Mouse (Mus musculus) cerebellum, adult 8-10 months (tissue): Measurements from ENCODE around the gene Aktip.

Experiments
- DNase-seq: peaks from one replicate; pipeline ENCODE4 v3.0.0; 2022

Gene Aktip

DNA sequence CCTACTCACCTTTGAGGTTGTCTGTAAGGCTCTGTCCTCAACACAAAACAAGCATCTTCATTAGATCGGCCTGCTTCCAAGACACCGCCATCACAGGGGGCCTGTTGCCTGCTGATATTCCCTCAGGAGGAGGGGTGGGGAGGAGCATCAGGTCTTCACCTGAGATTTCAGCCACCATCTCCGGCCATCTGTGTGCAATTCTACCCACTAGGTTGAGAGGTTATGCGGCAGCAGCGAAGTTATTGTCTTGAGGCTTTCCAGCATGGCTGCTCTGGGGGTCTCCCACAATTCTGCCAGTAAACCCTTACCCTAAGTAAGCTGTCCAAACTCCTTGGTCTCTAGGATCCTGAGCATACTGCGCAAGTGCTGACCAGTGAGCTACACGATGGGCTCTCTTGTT is at the start of gene Aktip:
Gene Aktip, minus strand, starts transcription at position 101 of the 400 bp plus-strand sequence.
- no peak for DNase-seq

DNA sequence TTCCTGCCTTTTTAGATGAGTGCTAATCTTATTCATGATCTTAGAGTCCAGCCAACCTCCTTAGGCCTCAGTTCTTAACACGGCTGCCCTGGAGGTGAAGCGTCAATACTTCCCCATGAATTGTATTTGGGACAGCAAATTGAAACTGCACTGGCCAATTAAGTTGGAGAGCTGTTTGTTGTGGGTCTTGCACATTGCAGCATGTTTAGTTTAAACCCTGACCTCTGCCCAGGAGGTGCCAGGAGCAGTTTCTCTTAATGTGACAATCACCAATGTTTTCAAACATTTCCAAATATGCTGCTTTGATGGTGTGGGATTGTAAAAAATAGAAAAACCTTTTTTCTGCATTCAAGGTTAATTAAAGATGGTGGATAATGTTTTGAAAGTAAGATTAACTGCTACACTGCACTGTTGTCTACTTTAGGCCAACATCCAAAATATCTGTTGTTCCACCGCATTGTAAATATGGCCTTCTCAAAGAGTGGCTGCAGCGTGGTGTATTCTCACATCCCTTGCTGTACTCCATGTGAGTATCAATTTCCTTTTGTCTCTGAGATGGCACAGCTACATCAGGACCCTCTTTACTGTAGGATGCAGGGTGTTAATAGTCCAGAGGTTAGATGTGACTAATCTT is 46.2 kb upstream of the Aktip start:
- DNase-seq = no peak

DNA sequence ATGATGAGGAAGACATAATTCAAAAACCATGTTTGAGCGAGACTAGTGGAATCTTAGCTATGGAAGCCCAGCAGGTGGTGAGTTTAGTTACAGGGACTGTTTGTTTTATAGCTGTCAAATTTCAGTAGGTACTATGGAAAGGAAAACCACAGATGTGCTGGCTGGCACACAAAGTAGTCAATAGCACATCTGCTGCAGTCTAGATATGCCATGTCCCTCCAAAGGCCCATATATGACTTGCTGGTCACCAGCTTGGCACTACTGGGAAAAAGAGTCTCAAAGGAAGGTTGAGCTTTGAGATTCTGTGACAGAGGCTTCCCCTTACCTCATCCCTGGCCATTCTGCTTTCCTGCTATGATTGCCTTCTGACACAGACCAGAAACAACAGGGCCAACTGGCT is 42.9 kb upstream of the Aktip start:
- DNase-seq = no peak

DNA sequence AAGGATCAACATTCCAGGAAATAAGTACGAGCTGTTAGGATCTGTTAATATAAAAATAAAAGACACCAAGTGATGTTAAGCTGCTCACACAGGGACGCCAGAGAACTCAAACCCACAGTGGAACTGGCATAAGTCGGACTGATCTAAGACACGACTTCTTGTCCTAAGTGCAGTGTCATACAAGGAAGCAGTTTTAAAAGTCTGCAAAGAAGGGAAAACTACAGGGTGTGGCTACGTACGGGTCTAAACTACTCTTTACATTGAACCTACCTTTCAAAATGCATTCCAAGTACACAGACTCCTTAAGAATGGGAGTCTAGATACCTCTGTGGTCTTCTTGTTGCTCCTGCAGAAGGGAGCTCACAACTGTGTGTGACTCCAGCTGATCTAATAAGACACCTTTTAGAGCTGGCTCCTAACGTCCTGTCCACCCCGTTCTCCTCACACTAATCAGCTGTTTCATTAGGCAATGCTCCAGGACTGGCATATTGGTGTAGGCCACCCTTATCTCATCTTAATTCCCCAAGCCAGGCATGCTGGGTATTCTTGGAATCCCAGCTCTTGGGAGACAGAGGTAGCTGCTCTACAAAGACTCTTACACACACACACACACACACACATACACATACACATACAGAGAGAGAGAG is 42.2 kb upstream of the Aktip start:
- no peak for DNase-seq

DNA sequence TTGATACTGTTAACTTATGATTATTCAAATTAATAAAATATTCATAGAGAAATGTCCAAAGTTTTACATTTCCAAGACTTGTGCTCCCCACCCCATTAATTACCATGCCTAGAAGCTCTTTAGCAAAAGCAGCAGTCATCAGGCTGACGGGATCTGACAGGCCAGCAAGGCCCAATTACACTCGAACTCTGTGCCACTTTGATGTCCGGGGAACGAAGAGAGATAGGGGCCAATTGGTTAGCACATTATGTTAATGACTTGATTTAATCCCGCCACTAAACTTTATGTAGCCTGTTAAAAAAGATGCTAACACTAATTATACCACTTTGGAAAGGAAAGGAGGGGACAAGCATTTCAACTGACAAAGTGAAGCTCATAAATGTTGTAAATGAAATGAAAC is 41.6 kb upstream of the Aktip start:
- DNase-seq = no peak

DNA sequence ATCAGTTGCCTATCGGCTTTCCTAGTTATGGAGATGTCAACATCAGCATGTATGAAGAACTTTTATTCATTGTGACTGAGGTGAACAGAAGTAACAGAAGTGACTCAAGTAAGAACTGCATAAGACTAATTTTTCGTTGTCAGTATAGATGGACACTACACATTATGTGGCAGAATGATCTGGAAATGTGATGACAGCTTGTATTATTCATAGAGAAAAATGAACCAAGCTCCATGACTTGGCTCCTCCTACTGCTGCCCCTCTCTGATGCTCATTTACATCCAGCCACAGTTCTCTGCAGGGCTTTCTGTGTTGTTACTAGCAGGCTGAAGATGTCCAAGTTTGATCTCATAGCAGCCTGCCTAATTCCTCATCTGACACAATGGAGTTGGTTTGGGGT is 37.4 kb upstream of the Aktip start:
- DNase-seq = no peak

DNA sequence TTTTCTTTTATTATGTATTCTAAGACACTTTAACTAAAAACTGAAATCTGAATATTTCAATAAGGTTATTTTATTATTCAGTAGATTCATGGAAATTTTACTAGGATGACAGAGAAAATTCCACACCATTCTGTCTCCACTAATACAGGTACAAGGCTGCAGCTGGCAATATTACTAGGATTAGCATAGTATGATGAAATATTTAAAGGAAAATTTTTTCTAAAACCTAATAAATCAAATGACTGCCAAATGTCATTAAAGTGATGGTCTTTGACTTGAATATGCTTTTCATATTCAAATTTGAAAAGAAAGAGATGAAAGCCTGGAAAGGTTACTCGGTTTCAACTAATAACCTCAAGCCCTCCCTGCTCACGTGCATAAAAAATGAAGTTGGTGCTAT is 34.3 kb upstream of the Aktip start:
- no peak for DNase-seq

DNA sequence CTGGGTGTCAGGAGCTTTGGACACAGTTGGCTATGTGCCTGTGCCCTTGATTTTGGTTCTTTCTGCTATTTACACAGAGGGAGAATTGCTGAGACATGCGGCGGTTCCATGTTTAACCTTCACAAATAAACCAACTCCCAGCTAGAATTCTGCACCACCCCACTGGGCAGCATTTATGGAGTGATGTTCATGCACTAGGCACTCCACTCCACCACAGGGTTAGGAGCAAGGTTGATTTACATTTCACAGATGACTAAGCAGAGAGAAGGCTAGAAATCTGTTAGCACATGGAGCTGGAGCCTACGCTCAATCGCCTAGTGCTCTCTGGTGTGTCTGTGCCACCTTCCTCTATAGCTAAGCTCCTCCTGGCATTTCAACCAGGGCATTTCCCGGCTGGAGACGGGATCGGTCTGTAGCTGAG is 27.7 kb upstream of the Aktip start:
- DNase-seq = peak; percentile 35

DNA sequence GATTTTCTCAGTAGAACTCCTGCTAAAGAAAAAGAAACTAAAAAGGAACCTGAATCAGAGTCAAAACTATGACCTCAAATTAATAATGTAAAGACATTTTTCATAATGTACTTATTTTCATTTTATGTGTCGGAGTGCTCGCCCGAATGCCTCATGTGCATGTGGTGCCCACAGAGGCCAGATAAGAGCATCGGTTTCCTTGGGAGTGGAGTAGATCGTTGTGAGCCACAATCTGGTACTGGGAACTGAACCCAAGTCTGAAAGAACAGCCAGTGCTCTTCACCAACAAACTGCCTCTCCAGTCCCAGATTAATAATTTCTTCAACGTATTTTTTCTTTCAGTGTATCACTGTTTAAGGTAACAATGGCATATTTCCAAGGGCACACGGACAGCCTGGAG is 24.5 kb upstream of the Aktip start:
- no peak for DNase-seq

DNA sequence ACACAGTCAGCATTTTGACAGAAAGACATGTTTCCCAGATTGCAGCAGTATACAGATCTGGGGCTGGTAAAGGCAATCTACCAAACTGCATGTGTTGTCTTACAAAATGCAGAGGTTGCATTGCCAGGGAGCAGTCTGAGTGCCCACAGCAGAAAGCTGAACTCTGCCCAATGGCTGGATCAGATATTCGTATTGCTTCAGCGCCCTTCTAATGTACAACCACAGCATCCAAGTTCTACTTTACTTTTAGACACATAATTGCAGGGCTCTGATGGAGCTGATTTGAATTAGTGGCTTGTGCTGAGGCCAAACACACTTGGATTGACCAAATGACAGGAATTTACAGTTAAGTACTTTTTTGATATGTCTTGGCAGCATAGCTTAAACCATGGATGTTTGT is 22.1 kb upstream of the Aktip start:
- no peak for DNase-seq

DNA sequence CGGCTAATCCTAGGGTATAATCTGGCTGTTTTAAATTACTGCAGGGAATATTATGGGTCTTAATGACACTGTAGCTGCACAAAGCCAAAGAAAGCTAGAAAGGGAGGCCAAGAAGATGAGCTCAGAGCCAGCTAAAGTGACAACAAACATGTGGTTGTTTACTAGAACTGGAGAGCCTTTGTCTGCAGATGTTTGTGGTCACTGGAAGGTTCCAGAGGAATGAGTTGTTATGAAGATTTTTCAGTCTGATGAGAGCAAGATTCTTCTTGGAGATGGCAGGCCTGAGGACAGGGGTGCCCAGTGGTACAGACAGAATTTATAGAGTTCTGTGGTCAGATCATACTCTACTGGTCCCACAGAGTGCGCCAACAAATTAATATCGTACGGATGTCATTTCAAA is 18.5 kb upstream of the Aktip start:
- no peak for DNase-seq

DNA sequence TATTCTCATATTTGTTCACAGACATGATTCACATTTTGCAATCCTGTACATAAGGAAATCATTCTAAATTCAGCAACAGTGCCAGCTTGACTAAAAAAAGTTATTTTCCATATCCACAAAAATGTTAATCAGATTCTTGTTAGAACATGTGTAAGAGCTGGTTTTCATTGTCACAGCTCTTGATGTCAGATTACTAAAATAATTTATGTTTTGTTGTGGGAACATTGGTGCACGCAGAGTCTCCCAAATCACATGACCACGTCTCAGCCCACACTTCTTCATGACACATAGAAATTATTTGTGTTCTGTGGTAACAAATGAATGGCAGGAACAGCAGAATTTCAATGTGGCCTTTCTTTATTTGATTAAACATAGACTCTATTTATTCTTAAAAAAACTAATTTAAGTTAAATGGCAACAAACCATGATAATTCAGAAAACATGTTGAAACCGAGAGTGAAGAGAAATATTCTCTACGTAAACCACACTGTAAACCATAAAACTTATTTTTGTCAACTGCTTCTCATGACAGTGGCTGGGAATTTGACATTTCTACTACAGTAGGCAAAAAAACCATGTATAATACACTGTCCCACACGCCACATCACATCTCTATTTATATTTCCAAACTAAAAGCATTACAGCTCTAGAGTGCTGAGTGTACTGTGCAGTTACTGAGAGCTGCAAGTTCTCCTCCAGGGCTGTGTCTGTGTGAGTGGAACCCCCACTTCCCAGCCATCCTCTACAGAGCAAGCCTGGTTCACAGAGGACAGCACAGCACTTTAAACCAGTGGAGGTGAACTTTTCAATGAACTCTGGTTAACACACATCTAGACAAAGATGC is 17.5 kb upstream of the Aktip start:
- no peak for DNase-seq

DNA sequence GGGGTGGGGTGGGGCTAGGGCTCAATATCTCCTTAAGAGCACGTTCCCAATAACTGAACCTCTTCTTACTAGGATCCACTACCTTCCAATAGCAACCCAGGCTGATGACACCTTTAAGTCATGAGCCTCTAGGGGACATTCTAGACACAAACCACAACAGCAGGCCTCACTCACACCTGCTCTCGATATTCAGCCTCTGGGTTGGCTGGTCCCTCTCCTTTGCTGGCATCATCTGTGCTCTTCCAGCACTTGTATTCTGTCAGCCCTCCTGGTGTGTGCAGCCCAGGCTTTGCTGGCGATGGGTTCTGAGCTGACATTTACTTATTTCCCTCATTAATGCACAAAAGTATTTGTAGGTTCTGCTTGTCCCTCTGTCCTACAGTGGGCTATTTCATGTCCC is 14.5 kb upstream of the Aktip start:
- DNase-seq = no peak

DNA sequence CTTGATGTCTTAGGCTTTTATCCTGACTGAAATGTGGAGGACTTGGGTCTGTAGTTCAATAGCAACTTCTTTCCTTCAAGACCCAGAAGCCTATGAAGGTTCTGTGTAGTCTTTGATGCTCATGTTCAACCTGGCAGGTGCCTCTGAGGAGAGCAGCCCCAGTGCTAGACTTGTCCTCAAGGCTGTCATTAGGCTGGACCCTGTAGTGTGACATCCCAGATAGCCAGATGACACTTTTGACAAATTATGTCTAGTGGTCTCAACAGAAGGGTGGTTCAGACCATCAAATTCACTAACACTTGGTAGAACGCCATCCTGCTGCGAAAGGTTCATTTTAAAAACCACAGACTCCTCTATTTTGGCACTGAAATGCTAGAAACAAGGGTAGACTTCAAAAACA is 13.2 kb upstream of the Aktip start:
- DNase-seq = no peak

DNA sequence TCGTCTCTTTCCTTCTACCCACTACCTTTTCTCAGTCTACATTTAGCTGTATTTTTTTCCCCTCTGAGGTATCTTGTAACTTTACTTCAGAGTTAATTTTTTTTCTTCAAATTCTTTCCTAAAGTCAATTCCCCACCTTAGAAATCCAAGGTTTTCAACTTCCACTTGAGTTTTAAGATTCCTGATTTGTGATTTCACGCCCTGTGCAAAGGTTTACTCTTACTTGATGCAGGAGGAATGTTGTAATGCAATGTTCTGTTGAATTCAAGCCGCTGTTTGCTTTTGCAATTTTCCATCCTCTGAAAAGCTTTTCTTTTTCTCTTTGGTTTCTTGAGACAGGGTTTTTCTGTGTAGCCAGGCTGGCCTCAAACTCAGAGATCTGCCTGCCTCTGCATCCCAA is 9.9 kb upstream of the Aktip start:
- DNase-seq = no peak

DNA sequence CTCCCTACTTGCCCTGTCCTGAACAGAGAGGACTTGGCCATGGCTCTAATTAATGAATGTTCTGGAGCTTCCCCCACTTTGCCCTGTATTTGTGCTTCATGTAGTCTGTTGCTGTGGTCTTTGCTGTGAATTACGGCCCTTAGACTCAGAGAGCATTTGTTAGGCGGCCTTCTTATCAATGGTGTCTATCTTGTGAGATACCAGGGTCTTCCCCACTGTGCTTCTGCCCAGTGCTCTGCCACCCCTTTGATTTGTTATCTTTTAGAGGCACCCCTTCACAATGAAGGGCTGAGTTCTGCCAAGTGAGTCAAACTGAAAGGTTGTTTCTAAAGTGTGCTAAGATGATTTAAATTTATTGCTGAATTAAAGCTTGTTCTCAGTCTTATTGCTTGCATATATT is 7.9 kb upstream of the Aktip start:
- DNase-seq = no peak

DNA sequence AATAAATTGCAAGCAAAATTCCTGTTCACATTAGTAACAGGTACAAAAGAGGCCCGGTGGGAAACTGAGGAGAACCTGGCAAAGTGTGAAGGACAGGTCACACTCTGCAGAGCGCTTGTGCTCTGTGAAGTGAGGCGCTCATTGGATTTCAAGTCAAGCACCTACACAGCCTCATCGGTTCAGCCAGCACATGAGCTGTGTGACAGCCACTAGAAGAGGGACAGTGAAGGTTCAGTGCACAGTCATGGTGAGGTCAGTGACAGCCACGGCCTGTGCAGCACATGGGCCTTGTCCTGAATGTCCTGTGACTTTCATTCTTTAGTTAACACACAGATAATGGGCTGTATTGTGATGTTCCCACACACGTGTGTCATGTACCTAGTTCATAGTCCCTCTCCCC is 6.1 kb upstream of the Aktip start:
- no peak for DNase-seq

DNA sequence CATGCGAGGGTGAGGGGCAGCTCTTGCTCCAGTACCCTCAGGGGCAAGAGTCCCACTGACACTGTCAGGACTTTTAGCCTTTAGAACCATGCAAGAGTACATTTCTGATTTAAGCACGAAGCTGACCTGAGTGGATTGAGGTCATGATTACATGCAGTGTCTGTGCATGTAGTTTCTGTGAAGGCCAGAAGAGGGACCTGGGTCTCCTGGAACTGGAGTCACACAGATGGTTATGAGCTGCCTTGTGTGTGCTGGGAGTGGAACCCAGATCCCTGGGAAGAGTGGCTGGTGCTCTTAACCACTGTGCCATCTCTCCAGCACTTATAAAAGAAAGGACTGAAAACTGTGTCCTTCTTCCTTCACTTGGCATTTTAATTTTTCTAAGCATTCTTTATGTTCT is 1.4 kb upstream of the Aktip start:
- DNase-seq = no peak

DNA sequence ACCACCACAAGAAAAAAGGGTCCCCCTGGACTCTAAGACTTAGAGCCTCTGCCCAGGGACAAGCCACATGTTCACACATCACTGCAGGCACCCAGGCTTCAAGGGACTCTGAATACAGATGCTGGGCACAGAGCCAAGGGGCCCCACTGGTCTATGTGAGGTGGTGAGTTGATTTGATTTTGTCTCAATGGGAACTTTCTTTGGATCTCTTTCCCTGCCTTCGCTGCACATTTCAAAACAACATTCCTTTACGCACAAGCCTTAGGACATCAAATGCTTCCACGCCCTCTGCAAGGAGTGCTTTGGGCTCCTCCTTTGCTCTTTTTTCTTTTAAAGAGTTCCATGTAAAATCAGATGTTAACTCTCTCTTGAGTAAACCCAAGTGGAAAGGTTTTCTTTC is 1.7 kb downstream of the Aktip start:
- DNase-seq = no peak

DNA sequence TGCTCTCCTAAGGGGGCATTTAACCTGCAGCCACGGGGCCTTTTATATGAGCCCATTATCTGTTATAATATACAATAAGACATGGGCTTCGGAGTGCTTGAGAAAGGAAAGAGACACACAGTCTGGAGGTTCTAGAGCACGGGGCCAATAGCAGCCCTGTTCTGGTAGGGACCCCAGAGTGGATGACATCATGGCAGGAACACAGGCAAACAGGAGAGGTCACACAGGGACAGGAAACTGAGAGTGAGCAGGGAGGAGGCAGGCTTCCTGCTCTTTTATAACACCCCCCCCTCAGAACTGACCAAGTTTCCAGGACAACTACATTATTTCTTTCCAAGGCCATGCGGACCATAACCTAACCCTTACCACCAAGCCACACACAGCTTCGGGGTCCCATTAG is 2.5 kb downstream of the Aktip start:
- no peak for DNase-seq

DNA sequence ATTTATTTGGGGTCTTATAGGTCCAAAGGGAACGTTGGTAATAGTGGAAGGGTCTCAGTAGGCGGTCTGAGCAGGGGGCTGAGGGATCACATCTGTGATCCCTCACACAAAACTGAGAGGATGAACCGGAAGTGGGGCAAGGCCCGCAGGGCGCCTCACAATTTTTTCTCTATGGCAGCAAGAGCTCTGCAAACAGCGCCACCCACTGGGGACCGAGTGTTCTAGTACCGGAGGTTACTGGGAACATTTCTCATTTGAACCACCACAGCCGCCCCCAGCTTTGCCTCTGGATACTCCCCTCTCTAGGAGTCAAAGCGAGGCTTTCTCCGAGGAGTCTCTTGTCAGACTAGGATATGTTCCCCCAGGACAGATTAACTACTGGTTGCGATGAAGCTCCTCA is 3.1 kb downstream of the Aktip start:
- no peak for DNase-seq

DNA sequence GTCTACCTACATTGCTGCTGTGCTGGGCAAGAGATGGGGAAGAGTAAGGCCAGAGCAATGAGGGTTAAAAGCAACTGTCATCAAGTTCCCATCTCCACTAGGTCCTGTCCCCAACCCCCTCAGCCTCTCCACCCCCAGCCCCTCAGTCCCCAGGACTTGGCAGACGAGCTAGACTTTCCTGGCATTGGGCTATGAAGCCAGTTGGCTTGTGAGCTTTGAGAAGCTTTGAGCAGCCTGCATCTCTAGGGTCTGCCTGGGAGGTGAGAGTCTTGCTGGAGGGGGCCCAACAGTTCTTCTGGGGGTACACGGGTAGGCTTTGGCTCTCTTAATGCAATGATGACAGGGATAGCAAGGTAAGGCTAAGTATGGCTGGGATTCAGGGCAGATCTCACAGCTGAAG is 5.7 kb downstream of the Aktip start:
- no peak for DNase-seq

DNA sequence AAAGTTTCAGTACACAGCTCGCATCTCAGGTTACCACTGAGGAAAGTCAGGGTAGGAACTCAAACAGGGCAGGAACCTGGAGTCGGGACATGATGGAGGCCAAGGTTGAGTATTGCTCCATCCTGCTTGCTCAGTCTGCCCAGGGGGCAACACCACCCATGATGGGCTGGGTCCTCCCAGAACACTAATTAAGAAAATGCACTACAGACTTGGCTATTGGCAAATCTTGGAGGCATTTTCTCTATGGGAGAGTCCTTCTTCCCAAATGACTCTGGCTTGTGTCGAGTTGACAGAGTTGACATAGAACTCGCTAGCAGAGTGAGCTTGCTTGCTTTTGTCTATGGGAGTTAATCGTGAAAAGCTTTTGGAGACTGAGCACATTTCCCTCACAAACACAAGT is 6.8 kb downstream of the Aktip start:
- no peak for DNase-seq

DNA sequence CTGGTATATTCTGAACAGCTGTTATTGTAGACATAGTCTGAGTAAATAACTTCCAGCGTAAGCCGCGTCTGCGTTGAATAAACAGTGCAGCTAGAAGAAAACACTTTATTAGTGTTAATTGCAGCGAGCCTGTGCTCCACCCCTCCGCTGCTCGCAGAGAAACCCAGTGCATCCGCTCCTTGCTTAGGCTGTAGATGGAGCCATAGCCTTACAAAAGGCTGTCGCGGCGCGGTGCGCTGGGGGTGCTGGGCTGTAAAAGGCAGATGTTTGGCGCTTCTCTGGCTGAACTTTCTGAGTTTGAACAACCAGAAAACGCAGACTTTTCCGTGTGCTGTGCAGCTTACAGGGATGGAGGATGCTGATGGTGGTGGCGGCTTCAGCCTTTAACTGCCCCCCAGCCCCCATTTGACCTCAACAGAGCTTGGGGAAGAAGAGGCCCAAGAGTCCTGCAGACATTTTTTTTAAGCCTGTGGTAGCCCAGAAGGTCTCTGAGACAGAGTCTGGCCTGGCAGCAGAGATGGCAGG is 8.9 kb downstream of the Aktip start:
- DNase-seq = peak; percentile 13
